Mouse (Mus musculus) CD4-positive, CD25-positive, alpha-beta regulatory T cell, adult 4 months (primary cell): ENCODE measurements around the gene Icam2. TPM values are rescaled to one million over a fixed set of nuclear protein-coding genes. Genes with fewer than 3 reads are reported as not detected.

Experiments
- ATAC-seq: one replicate; pipeline ENCODE4 v1.8.0; 2017
- polyA plus RNA-seq, 2 experiments: library from polyadenylated mRNA; unstranded; fragments of 100-300 nt; shearing (Covaris generic); gene quantifications; one replicate each; pipeline ENCODE4 v1.2.1; 2017

The Icam2 gene
- polyA plus RNA-seq, 2 experiments from 2014 or later = 132 to 138 TPM

DNA sequence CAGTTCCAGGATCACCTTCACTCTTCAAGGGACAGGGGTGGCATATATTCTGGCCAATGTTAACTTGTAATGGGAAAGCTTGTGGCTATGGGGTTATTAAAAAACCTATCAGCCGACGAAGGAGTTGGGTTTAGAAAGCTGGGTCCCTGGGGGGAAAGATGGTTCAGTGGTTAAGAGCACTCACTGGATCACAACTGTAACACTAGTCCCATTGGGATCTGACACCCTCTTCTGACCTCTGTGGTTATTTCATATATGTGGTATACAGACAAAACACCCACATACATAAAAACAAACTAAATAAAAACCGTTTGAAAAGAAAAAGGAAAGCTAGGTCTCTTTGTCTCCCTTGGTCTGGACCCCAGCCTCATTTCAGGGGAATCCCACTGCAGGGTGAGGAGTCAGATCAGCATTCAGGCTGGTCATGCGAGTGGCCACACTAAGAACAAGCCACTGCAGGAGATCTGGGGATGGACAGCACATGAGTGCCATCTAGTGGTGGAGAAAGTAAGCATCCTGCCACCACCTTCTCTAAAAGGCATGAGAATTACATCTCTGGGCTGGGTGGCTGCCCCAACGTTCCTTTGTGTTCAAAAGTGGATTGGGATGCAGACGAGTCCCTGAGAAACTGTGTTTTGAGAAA, 3.8 kb upstream of the Icam2 start:
- ATAC-seq = no peak

- no peak for ATAC-seq
These were observed 2.9 kb upstream of the Icam2 start for GRCm38 (mm10) chr11:106390757-106391156.

DNA sequence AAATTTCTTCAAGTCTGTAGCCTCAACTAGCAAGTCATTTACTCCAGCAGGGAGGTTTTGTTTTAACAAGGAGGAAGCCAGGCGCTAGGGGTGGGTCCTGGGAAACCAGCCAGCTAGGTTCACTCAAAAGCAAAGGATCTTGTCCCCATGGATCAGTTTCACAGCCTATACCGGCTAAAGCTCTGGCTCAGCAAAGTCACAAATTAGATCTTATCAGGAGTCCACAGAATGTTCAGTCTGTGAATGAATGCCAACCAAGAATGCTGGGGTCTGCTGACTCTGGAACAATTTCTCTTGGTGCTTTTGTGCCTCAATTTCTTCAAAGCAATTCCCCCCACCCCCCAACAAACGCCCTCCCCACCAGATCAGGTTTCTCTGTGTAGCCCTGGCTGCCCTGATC, 1.7 kb upstream of the Icam2 start:
- ATAC-seq = no peak

GRCm38 (mm10) chr11:106387020-106387419, 855 bp downstream of the Icam2 start:
- peak; percentile 53 for ATAC-seq

GRCm38 (mm10) chr11:106386409-106386808, 1.5 kb downstream of the Icam2 start:
- ATAC-seq = no peak

DNA sequence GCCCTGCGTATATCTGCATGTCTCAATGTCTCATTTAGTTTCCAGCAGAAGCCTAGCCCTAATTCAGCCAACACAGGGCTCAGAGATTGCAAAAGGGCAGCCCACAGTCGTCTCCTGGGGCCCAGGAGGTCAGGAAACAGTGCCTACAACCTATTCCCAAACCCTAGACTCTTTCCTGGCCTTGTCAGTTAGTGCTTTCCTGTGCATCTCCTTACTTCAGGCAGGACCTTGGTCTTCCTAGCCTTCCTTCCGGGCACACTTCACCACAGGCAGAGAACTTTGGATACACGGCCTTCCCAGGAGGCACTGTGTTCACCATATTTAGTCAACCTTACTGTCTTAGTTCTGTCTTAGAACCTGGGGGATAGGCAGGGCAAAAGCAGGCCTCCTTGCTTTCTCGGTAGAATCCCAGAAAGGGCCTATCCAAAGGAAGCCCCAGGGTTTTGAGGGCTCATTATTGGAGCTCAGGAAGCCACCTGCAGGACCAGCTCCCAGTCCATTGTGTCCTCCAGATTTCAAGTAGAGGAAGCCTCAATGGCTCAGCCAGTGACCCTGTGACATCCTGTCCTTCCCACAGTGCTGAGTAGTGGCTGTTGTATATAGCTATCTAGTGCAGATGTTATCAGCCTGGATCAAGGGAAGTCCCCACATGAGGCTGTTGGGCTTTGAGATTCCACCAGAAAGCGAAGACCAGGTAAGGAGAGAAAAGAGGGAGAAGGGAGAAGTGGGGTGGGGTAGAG, 4.7 kb downstream of the Icam2 start:
- no peak for ATAC-seq

DNA sequence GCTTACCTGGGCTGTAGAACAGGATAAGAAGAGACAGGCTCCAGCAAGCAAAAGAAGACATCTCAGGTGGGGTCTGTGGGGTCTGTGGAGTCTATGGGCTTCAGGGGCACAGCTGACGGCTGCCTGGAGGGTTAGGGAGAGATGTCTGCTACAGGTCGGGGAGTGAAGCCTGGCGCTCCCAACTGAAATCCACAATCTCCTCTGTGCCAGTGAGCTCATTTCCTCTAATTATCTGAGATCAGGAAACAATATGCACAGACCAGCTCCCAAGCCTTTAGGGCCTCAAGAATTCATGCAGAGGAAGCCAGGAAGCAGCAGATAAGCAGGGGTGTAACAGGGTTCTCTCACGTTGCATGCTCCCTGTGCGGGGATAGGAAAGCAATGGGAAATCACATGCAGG, 5.5 kb downstream of the Icam2 start:
- no peak for ATAC-seq

DNA sequence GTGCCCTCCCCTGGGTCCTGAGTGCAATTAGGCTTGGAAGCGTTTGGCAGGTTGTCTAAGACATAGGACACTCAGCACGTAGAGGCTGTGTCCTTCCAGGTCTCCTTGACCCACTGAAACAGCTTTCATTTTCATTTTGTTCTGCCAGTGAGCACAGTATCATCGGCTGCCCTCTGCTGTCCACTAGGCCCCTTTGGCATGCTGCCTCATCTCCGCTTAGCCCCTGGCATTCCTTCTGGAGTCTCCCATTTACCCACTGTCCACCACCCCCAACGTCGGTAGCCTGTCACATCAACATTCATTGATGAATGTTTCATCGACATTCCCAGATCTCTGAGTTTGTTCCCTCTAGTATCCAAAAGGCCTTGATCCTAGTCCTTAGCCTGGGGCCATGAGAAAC, 6.0 kb downstream of the Icam2 start:
- no peak for ATAC-seq

GRCm38 (mm10) chr11:106381011-106381410, 6.9 kb downstream of the Icam2 start:
- no peak for ATAC-seq

DNA sequence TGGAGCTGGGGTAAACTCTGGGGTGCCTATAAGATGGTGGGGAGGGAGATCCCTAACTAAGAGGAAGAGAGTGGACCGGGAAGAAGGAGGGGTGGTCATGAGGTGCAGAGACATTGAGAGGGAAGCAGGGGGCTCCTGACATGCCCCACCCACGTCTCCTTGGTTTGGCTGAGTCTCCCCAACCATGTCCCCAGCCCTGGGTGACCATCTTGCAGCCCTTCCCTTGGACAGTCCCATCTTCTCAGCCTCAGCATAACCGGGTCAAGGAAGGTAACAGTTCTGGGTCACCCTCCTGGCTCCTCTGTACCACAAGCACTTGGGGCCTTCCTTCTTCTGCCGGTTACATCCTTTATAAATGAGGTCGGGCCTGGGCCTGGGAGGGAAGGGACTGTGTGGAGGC, 12.9 kb downstream of the Icam2 start:
- no peak for ATAC-seq

DNA sequence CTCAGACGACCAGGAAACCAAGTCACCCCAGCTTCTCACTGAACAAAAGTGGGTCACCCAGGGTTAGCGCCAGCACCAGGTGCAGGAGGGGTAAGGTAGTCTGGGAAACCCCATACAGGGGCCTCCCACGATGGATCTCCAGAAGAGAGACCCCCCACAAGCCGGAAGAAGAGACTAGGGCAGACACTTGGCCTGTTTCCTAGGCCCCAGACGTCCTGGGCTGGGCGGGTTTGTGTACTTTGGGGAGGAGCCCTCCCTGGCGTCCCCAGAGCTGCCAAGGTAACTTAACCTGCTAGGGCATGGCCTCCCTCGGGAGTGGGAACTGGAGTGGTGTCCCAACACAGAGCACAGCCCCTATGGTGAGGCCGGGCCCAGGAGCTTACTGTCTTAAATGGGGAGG, 13.3 kb downstream of the Icam2 start:
- no peak for ATAC-seq

- no peak for ATAC-seq
These were observed 13.9 kb downstream of the Icam2 start for GRCm38 (mm10) chr11:106373998-106374397.

GRCm38 (mm10) chr11:106366316-106366715, 21.6 kb downstream of the Icam2 start:
- peak; percentile 62 for ATAC-seq

DNA sequence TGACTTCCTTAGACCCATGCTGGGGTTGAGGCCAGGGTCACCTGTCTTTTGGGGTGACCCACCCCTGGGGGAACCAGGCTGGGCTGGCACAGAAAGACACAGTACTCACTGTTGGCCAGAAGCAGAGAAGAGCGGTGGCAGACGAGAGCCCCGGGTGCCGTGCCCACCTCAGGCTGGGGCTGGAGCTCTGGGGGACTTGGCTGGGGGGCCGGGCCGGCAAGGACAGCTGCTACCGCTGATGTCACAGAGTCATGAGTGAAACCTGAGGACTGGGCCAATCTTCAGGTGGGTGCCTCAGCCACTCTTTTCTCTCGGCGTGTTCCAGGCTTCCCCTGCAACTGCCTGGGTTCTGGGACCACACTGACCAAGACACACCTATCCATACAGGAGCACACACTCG, 22.5 kb downstream of the Icam2 start, which contains the start of gene Prr29:
Gene Prr29, plus strand, starts transcription at position 107 of the 400 bp plus-strand sequence.
- ATAC-seq = no peak

GRCm38 (mm10) chr11:106364712-106365111, 23.2 kb downstream of the Icam2 start:
- no peak for ATAC-seq

GRCm38 (mm10) chr11:106359350-106359749, 28.5 kb downstream of the Icam2 start:
- ATAC-seq = no peak

DNA sequence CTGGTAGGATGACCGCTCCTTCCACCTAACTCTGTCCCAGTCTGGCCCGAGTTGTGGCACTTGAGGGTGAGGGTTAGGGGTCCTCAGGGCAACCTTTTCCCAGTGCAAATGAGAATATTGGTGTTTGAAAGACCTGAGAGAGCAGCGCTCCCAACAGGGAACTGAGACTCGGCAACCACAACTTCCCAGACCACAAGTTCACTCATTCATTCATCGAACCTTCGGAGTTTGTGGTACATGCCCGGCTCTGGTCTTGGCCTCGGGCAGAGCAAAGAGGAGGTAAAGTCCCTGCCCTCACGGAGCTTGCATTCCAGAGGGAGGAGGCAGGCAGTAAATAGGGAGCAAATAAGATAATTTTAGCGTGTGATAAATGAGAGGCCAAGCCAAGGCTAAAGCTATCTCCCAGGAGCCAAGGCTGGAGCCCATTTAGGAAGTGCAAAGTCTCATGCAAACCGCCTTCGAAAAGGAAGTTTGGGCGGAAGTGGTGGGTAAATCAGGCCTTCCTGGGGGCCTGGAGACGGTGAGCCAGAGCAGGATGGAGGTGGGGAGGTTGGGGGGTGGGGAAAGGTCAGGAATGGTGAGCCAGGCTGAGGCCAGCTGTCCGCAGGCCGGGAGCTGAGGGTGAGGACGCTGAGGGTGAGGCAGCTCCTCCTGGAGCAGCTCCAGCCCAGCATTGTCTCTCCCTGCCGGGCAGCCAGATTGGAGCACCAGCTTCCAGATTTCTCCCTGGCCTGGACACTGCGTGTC, 32.3 kb downstream of the Icam2 start:
- no peak for ATAC-seq

- no peak for ATAC-seq
These were observed 33.7 kb downstream of the Icam2 start for GRCm38 (mm10) chr11:106354181-106354580.

DNA sequence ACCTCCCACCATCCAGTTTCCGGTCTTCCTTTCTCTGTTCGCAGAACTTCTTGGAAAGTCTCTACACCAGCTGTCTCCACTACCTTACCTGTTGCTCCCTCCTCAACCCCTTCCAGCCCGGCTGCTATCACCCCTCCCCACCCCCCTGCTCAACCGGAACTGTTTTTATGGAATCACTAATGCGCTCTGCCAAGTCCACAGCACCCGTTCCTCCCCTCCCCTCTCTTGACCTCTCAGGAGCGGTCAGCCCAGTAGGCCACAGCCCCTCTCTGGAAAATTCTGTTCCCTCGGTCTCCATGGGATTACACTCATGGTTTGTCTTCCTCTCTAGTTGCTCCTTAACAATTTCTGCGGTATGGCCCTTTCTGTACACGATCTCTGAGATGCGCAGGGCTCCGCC, 34.7 kb downstream of the Icam2 start, which contains the start of gene Scn4a:
Gene Scn4a, minus strand, starts transcription at position 101 of the 400 bp plus-strand sequence.
- ATAC-seq = no peak

GRCm38 (mm10) chr11:106351941-106352340, 35.9 kb downstream of the Icam2 start:
- ATAC-seq = peak; percentile 89

- no peak for ATAC-seq
These were observed 36.6 kb downstream of the Icam2 start for GRCm38 (mm10) chr11:106351253-106351652.

DNA sequence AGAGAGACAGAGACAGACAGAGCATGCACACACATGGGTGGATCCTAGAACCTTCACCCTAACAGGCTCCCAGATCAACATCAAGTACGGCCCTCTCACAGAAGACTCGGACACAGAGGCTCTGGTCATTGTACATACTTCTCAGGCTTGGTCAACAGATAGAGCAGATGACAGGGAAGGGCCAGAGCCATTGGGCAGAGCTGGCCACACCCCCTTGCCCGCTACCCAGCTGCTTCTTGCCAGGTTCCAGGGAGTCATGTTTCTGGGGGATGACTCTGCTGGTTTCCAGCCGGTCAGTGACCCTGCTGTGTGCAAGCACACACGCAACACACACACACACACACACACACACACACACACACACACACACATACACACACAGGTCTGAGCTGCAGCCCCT, 37.0 kb downstream of the Icam2 start:
- no peak for ATAC-seq

- ATAC-seq = no peak
These were observed 38.1 kb downstream of the Icam2 start for GRCm38 (mm10) chr11:106349772-106350171.

DNA sequence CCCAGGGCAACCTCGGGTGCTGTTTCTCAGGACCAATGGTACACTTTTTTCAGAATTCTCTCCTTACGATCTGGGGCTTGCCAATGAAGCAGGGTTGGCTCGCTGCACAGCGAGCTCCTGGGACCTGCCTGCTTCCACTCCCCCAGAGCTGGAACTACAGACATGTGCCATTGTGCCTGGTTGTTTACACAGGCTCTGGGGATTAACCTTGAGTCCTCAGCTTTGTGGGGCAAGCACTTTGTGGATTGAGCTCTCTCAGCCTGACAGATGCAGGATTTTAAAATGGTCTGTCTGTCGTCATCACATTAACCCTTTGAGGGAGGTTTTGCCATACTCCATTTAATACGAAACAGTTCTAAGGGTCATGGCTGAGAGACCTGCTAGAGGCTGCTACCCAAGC, 43.0 kb downstream of the Icam2 start:
- ATAC-seq = no peak
